Mouse (Mus musculus): ENCODE results near the gene Gprc5c. TPM values are rescaled to one million over a fixed set of nuclear protein-coding genes. Genes with fewer than 3 reads are reported as not detected.

Gene Gprc5c
- polyA plus RNA-seq, 1 experiment: 18.2 TPM

GRCm38 (mm10) chr11:114874226-114875145 is 23.5 kb downstream of the Gprc5c start:
- Histone ChIP-seq H3K4me1 (ENCODE audit: control insufficient read depth, insufficient read depth, low read length) (0 out of 2 replicates have a peak, but pooled peaks cover 2% of the 10 kb centered on the region), H3K4me3 (replicated peaks; ENCODE audit: extremely low read depth, low read depth, low read length) (no peak overlapping the region)
- 73% methylated on average over 9 of the region's 9 CpGs for WGBS
- DNase-seq: no peak
- no peak for TF ChIP-seq POLR2A (IDR thresholded peaks at IDR 0.05; ENCODE audit: borderline replicate concordance, extremely low read depth, low read depth, low read length)
- TF ChIP-seq CTCF (IDR thresholded peaks at IDR 0.05; ENCODE audit: insufficient read depth, low read length): no peak

- Histone ChIP-seq H3K4me1 (ENCODE audit: control insufficient read depth, insufficient read depth, low read length) (0 out of 2 replicates have a peak, but pooled peaks cover 2% of the 10 kb centered on the region), H3K4me3 (replicated peaks; ENCODE audit: extremely low read depth, low read depth, low read length) (no peak overlapping the region)
- TF ChIP-seq POLR2A (IDR thresholded peaks at IDR 0.05; ENCODE audit: borderline replicate concordance, extremely low read depth, low read depth, low read length) (no peak), CTCF (IDR thresholded peaks at IDR 0.05; ENCODE audit: insufficient read depth, low read length) (no peak)
- WGBS: 37% methylated on average over 9 of the region's 9 CpGs
- DNase-seq: no peak
These were observed 24.4 kb downstream of the Gprc5c start for GRCm38 (mm10) chr11:114875301-114875801.

- no peak overlapping the region for H3K4me3 ChIP-seq (replicated peaks; ENCODE audit: extremely low read depth, low read depth, low read length)
- WGBS: 67% methylated on average over 7 of the region's 7 CpGs
- DNase-seq: no peak
- 0 out of 2 replicates have a peak, but pooled peaks cover 2% of the 10 kb centered on the region for H3K4me1 ChIP-seq (ENCODE audit: control insufficient read depth, insufficient read depth, low read length)
- TF ChIP-seq CTCF (IDR thresholded peaks at IDR 0.05; ENCODE audit: insufficient read depth, low read length) (no peak), POLR2A (IDR thresholded peaks at IDR 0.05; ENCODE audit: borderline replicate concordance, extremely low read depth, low read depth, low read length) (no peak)
These were observed 25.2 kb downstream of the Gprc5c start for GRCm38 (mm10) chr11:114876176-114876575.

- H3K4me3 ChIP-seq (replicated peaks; ENCODE audit: extremely low read depth, low read depth, low read length): no peak overlapping the region
- no peak for TF ChIP-seq POLR2A (IDR thresholded peaks at IDR 0.05; ENCODE audit: borderline replicate concordance, extremely low read depth, low read depth, low read length)
- no peak for TF ChIP-seq CTCF (IDR thresholded peaks at IDR 0.05; ENCODE audit: insufficient read depth, low read length)
- 59% methylated on average over 2 of the region's 2 CpGs for WGBS
- no peak for DNase-seq
- 0 out of 2 replicates have a peak, but pooled peaks cover 2% of the 10 kb centered on the region for H3K4me1 ChIP-seq (ENCODE audit: control insufficient read depth, insufficient read depth, low read length)
These were observed 25.7 kb downstream of the Gprc5c start for GRCm38 (mm10) chr11:114876621-114877020.

- no peak for TF ChIP-seq POLR2A (IDR thresholded peaks at IDR 0.05; ENCODE audit: borderline replicate concordance, extremely low read depth, low read depth, low read length)
- peak; percentile 65; the same call in 1 of the 2 replicates for TF ChIP-seq CTCF (IDR thresholded peaks at IDR 0.05; ENCODE audit: insufficient read depth, low read length)
- peak; percentile 45 for DNase-seq
These were observed 26.2 kb downstream of the Gprc5c start for GRCm38 (mm10) chr11:114877145-114877544.

GRCm38 (mm10) chr11:114879666-114880065 is 28.7 kb downstream of the Gprc5c start:
- Histone ChIP-seq H3K4me1 (ENCODE audit: control insufficient read depth, insufficient read depth, low read length) (0 out of 2 replicates have a peak, but pooled peaks cover 2% of the 10 kb centered on the region), H3K4me3 (replicated peaks; ENCODE audit: extremely low read depth, low read depth, low read length) (no peak overlapping the region)
- no peak for TF ChIP-seq CTCF (IDR thresholded peaks at IDR 0.05; ENCODE audit: insufficient read depth, low read length)
- no peak for TF ChIP-seq POLR2A (IDR thresholded peaks at IDR 0.05; ENCODE audit: borderline replicate concordance, extremely low read depth, low read depth, low read length)
- whole genome bisulfite sequencing: 58% methylated on average over 2 of the region's 2 CpGs
- DNase-seq: no peak

More at GRCm38 (mm10) chr11:114877145-114877544, 26.2 kb downstream of the Gprc5c start:
- 18% methylated on average over 3 of the region's 3 CpGs for WGBS
- Histone ChIP-seq H3K4me3 (replicated peaks; ENCODE audit: extremely low read depth, low read depth, low read length) (no peak overlapping the region), H3K4me1 (ENCODE audit: control insufficient read depth, insufficient read depth, low read length) (0 out of 2 replicates have a peak, but pooled peaks cover 2% of the 10 kb centered on the region)

- Histone ChIP-seq H3K4me1 (ENCODE audit: control insufficient read depth, insufficient read depth, low read length) (0 out of 2 replicates have a peak, but pooled peaks cover 2% of the 10 kb centered on the region), H3K4me3 (replicated peaks; ENCODE audit: extremely low read depth, low read depth, low read length) (no peak overlapping the region)
- DNase-seq: no peak
- TF ChIP-seq CTCF (IDR thresholded peaks at IDR 0.05; ENCODE audit: insufficient read depth, low read length): no peak
- TF ChIP-seq POLR2A (IDR thresholded peaks at IDR 0.05; ENCODE audit: borderline replicate concordance, extremely low read depth, low read depth, low read length): no peak
These were observed 29.2 kb downstream of the Gprc5c start for GRCm38 (mm10) chr11:114880185-114880584.

- Histone ChIP-seq H3K4me1 (ENCODE audit: control insufficient read depth, insufficient read depth, low read length) (0 out of 2 replicates have a peak, but pooled peaks cover 2% of the 10 kb centered on the region), H3K4me3 (replicated peaks; ENCODE audit: extremely low read depth, low read depth, low read length) (no peak overlapping the region)
- TF ChIP-seq POLR2A (IDR thresholded peaks at IDR 0.05; ENCODE audit: borderline replicate concordance, extremely low read depth, low read depth, low read length) (no peak), CTCF (IDR thresholded peaks at IDR 0.05; ENCODE audit: insufficient read depth, low read length) (peak; percentile 62)
- 5% methylated on average over 1 of the region's 1 CpGs for WGBS
- DNase-seq: no peak
These were observed 29.6 kb downstream of the Gprc5c start for GRCm38 (mm10) chr11:114880589-114880988.

- 87% methylated on average over 4 of the region's 4 CpGs for WGBS
- no peak overlapping the region for H3K4me3 ChIP-seq (replicated peaks; ENCODE audit: extremely low read depth, low read depth, low read length)
- H3K4me1 ChIP-seq (ENCODE audit: control insufficient read depth, insufficient read depth, low read length): no peaks in the 10 kb centered on the region
- TF ChIP-seq CTCF (IDR thresholded peaks at IDR 0.05; ENCODE audit: insufficient read depth, low read length): no peak
- no peak for TF ChIP-seq POLR2A (IDR thresholded peaks at IDR 0.05; ENCODE audit: borderline replicate concordance, extremely low read depth, low read depth, low read length)
- DNase-seq: no peak
These were observed 32.4 kb downstream of the Gprc5c start for GRCm38 (mm10) chr11:114883251-114883789.

Measured in lung, adult 2 months (tissue).